Mouse (Mus musculus) embryonic fibroblast, embryonic 13.5 days (primary cell): ENCODE measurements at regions not wholly inside any gene's neighbourhood (a gene's known extent, or its start where the extent isn't known, plus 50 kb on each side); places are given as distances from the start of the nearest gene placed in this dataset.

Experiments
- H3K27ac ChIP-seq: 2 replicates; pipeline ENCODE4 v1.5.1; 2012; ENCODE audit warnings: low read length, control low read depth, inconsistent platforms; ENCODE audit not compliant: insufficient read depth
- H3K4me1 ChIP-seq: 2 replicates; pipeline ENCODE4 v1.6.1; 2011; ENCODE audit warnings: low read length; ENCODE audit not compliant: control insufficient read depth, insufficient read depth
- H3K4me3 ChIP-seq: 2 replicates; pipeline ENCODE4 v1.5.1; 2011; ENCODE audit warnings: mild to moderate bottlenecking, control low read depth, low read length; ENCODE audit not compliant: insufficient read depth
- CTCF ChIP-seq: IDR thresholded peaks from 2 replicates; pipeline ENCODE4 v1.5.1; 2011; ENCODE audit warnings: mild to moderate bottlenecking, control low read depth, low read length, moderate library complexity, borderline replicate concordance; ENCODE audit not compliant: insufficient read depth
- POLR2A ChIP-seq: IDR thresholded peaks from 2 replicates; pipeline ENCODE4 v1.6.1; 2011; ENCODE audit warnings: low read depth, mild to moderate bottlenecking, control low read depth, low read length, moderate library complexity

- H3K4me3 ChIP-seq, result no peak overlapping the region
- TF ChIP-seq POLR2A (no peak), CTCF (no peak)
- no peaks in the 10 kb centered on the region for H3K4me1 ChIP-seq
- H3K27ac ChIP-seq, result no peak overlapping the region
These were observed 578.3 kb upstream of the Ccdc54 start for GRCm38 (mm10) chr16:51169294-51169693.

- no peaks in the 10 kb centered on the region for H3K4me1 ChIP-seq
- H3K27ac ChIP-seq, result no peak overlapping the region
- no peak overlapping the region for H3K4me3 ChIP-seq
- TF ChIP-seq POLR2A (no peak), CTCF (no peak)
These were observed 569.8 kb upstream of the Ccdc54 start for GRCm38 (mm10) chr16:51160768-51161167.

GRCm38 (mm10) chr16:51138575-51138974, 547.6 kb upstream of the Ccdc54 start:
- no peaks in the 10 kb centered on the region for H3K4me1 ChIP-seq
- H3K27ac ChIP-seq, result no peak overlapping the region
- H3K4me3 ChIP-seq, result no peak overlapping the region
- TF ChIP-seq POLR2A, result no peak
- TF ChIP-seq CTCF, result no peak

GRCm38 (mm10) chr16:51119835-51120234, 528.9 kb upstream of the Ccdc54 start:
- Histone ChIP-seq H3K4me3 (no peak overlapping the region), H3K27ac (no peak overlapping the region), H3K4me1 (no peaks in the 10 kb centered on the region; the same call in 1 of the 2 replicates)
- TF ChIP-seq POLR2A, result no peak
- TF ChIP-seq CTCF, result no peak

- Histone ChIP-seq H3K4me1 (no peaks in the 10 kb centered on the region; the same call in 1 of the 2 replicates), H3K27ac (no peak overlapping the region), H3K4me3 (no peak overlapping the region)
- TF ChIP-seq POLR2A (no peak), CTCF (no peak)
These were observed 527.4 kb upstream of the Ccdc54 start for GRCm38 (mm10) chr16:51118365-51118764.

- Histone ChIP-seq H3K4me1 (no peaks in the 10 kb centered on the region; the same call in 1 of the 2 replicates), H3K27ac (no peak overlapping the region), H3K4me3 (no peak overlapping the region)
- TF ChIP-seq CTCF, result no peak
- no peak for TF ChIP-seq POLR2A
These were observed 526.9 kb upstream of the Ccdc54 start for GRCm38 (mm10) chr16:51117836-51118235.

- no peak for TF ChIP-seq POLR2A
- no peak for TF ChIP-seq CTCF
- Histone ChIP-seq H3K27ac (no peak overlapping the region), H3K4me1 (no peaks in the 10 kb centered on the region), H3K4me3 (no peak overlapping the region)
These were observed 518.9 kb upstream of the Ccdc54 start for GRCm38 (mm10) chr16:51109864-51110263.

GRCm38 (mm10) chr16:51107421-51107820, 516.5 kb upstream of the Ccdc54 start:
- H3K4me3 ChIP-seq, result no peak overlapping the region
- H3K27ac ChIP-seq, result no peak overlapping the region
- H3K4me1 ChIP-seq, result no peaks in the 10 kb centered on the region
- TF ChIP-seq POLR2A (no peak), CTCF (no peak)

- H3K4me3 ChIP-seq, result no peak overlapping the region
- no peak for TF ChIP-seq POLR2A
- no peak for TF ChIP-seq CTCF
- H3K4me1 ChIP-seq, result no peaks in the 10 kb centered on the region
- H3K27ac ChIP-seq, result no peak overlapping the region
These were observed 495.6 kb upstream of the Ccdc54 start for GRCm38 (mm10) chr16:51086556-51086955.

- Histone ChIP-seq H3K27ac (no peak overlapping the region), H3K4me3 (no peak overlapping the region)
These were observed 489.2 kb upstream of the Ccdc54 start for GRCm38 (mm10) chr16:51080146-51080545.

GRCm38 (mm10) chr16:51048650-51049049, 457.7 kb upstream of the Ccdc54 start:
- TF ChIP-seq POLR2A (no peak), CTCF (no peak)
- H3K4me3 ChIP-seq, result no peak overlapping the region
- H3K27ac ChIP-seq, result no peak overlapping the region
- no peaks in the 10 kb centered on the region for H3K4me1 ChIP-seq

More at GRCm38 (mm10) chr16:51080146-51080545, 489.2 kb upstream of the Ccdc54 start:
- no peak for TF ChIP-seq POLR2A
- TF ChIP-seq CTCF, result no peak
- H3K4me1 ChIP-seq, result no peaks in the 10 kb centered on the region
